Mouse (Mus musculus) CH12.LX (cell line): ENCODE data around the gene Lrrc4b.

Experiments
- CTCF ChIP-seq, 2 experiments: IDR thresholded peaks in 1 of 2; conservative IDR thresholded peaks in 1 of 2; 2 replicates each; pipeline ENCODE4 v1.5.1; 2011 to 2012; ENCODE audit warnings: low read depth in 2 of 2, low read length in 2 of 2, improper control_type of control experiment in 1 of 2, inconsistent platforms in 1 of 2, mild to moderate bottlenecking in 1 of 2, moderate library complexity in 1 of 2
- E2F4 ChIP-seq: IDR thresholded peaks from 2 replicates; pipeline ENCODE4 v1.6.1; 2011; ENCODE audit warnings: low read depth, low read length, improper control_type of control experiment; ENCODE audit not compliant: insufficient replicate concordance
- JUND ChIP-seq: conservative IDR thresholded peaks from 2 replicates; pipeline ENCODE4 v1.6.1; 2011; ENCODE audit warnings: low read depth, low read length, improper control_type of control experiment
- MAFK ChIP-seq: IDR thresholded peaks from 2 replicates; pipeline ENCODE4 v1.6.1; 2011; ENCODE audit warnings: low read length, improper control_type of control experiment; ENCODE audit not compliant: insufficient replicate concordance
- MAZ ChIP-seq: IDR thresholded peaks from 2 replicates; pipeline ENCODE4 v1.6.1; 2012; ENCODE audit warnings: low read depth, mild to moderate bottlenecking, inconsistent platforms, low read length, improper control_type of control experiment, moderate library complexity
- POLR2A ChIP-seq: IDR thresholded peaks from 2 replicates; pipeline ENCODE4 v1.6.1; 2011; ENCODE audit warnings: low read depth, mild to moderate bottlenecking, improper control_type of control experiment, low read length
- RCOR1 ChIP-seq: conservative IDR thresholded peaks from 2 replicates; pipeline ENCODE4 v1.6.1; 2012; ENCODE audit warnings: low read depth, mild to moderate bottlenecking, inconsistent platforms, low read length, improper control_type of control experiment
- SIN3A ChIP-seq: IDR thresholded peaks from 2 replicates; pipeline ENCODE4 v1.6.1; 2012; ENCODE audit warnings: low read length, improper control_type of control experiment, inconsistent platforms
- SMC3 ChIP-seq: IDR thresholded peaks from 2 replicates; pipeline ENCODE4 v1.6.1; 2011; ENCODE audit warnings: low read depth, low read length, improper control_type of control experiment
- USF1 ChIP-seq: IDR thresholded peaks from 2 replicates; pipeline ENCODE4 v1.6.1; 2014; ENCODE audit warnings: low read depth, mild to moderate bottlenecking, inconsistent platforms, low read length, improper control_type of control experiment
- ZKSCAN1 ChIP-seq: IDR thresholded peaks from 2 replicates; pipeline ENCODE4 v1.6.1; 2012; ENCODE audit warnings: low read depth, inconsistent platforms, low read length, improper control_type of control experiment, borderline replicate concordance
- ZNF384 ChIP-seq: IDR thresholded peaks from 2 replicates; pipeline ENCODE4 v1.6.1; 2012; ENCODE audit warnings: low read depth, low read length, improper control_type of control experiment, inconsistent platforms

GRCm38 (mm10) chr7:44411144-44411543, 17.7 kb upstream of the Lrrc4b start:
- no peak for TF ChIP-seq ZKSCAN1
- peak in 1 of 2 experiments; percentile 7; a peak in 1 of 4 replicates for TF ChIP-seq CTCF (conservative IDR thresholded peaks at IDR 0.05 in 1 of 2, IDR thresholded peaks at IDR 0.05 in 1 of 2; ENCODE audit: low read depth in 2 of 2, low read length in 2 of 2)
- no peak for TF ChIP-seq JUND
- no peak for TF ChIP-seq POLR2A
- no peak for TF ChIP-seq SMC3
- TF ChIP-seq RCOR1, result no peak
- TF ChIP-seq E2F4, result no peak
- TF ChIP-seq ZNF384, result no peak
- no peak for TF ChIP-seq MAZ
- TF ChIP-seq MAFK, result no peak
- TF ChIP-seq USF1, result no peak
- no peak for TF ChIP-seq SIN3A
